Mouse (Mus musculus): ENCODE data around the gene Lemd2.

DNA sequence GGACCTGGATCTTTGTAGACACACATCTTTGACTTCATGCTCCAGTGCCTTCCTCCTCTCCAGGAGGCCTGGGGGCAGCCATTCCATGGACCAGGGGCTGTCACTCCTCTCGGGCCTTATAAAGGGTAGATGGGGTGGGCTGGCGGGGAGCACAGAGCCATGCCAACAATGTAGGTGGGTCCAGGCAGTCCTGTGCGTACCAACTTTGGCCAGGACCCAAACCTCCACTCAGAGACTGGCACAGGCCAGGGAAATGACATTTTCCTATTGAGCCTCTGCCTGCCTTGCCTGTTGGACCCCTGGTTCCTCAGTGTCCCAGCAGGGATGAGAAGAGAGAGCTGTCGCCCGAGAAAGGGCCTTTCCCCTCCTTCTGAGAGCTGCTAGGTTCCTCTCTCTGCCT, 21.9 kb downstream of the Lemd2 start:
- TF ChIP-seq CTCF (IDR thresholded peaks at IDR 0.05; ENCODE audit: control insufficient read depth, insufficient read depth, low read length) = no peak
- no peak for TF ChIP-seq POLR2A (IDR thresholded peaks at IDR 0.05; ENCODE audit: borderline replicate concordance, control insufficient read depth, low read depth, low read length)
